Mouse (Mus musculus) hindbrain, embryonic 13.5 days (tissue): ENCODE measurements around the gene Pbx1. TPM values are rescaled to one million over a fixed set of nuclear protein-coding genes. Genes with fewer than 3 reads are reported as not detected.

Experiments used
- ATAC-seq: fragments of 200-750 bp; cut with Nextera tagmentation; 2 replicates; pipeline ENCODE4 v1.8.0; 2017; ENCODE audit warnings: moderate TSS enrichment; ENCODE audit not compliant: low FRiP score
- H3K27ac ChIP-seq: fragments of 300-500 bp; sonication (generic); 2 replicates; pipeline ENCODE4 v1.5.1; 2015; ENCODE audit warnings: inconsistent platforms, mild to moderate bottlenecking, moderate library complexity
- H3K27me3 ChIP-seq: fragments of 300-500 bp; sonication (generic); 2 replicates; pipeline ENCODE4 v1.6.1; 2015; ENCODE audit warnings: mild to moderate bottlenecking, inconsistent platforms
- H3K36me3 ChIP-seq: fragments of 300-500 bp; sonication (generic); 2 replicates; pipeline ENCODE4 v1.6.1; 2015; ENCODE audit warnings: mild to moderate bottlenecking, inconsistent platforms
- H3K4me1 ChIP-seq: fragments of 300-500 bp; sonication (generic); replicated peaks from 2 replicates; pipeline ENCODE4 v1.6.1; 2015; ENCODE audit warnings: inconsistent platforms
- H3K4me2 ChIP-seq: fragments of 300-500 bp; sonication (generic); 2 replicates; pipeline ENCODE4 v1.6.1; 2015; ENCODE audit warnings: inconsistent platforms, mild to moderate bottlenecking, moderate library complexity
- H3K4me3 ChIP-seq: fragments of 300-500 bp; sonication (generic); 2 replicates; pipeline ENCODE4 v1.5.1; 2015; ENCODE audit warnings: mild to moderate bottlenecking, inconsistent platforms
- H3K9ac ChIP-seq: fragments of 300-500 bp; sonication (generic); 2 replicates; pipeline ENCODE4 v1.6.1; 2015; ENCODE audit warnings: mild to moderate bottlenecking, inconsistent platforms
- H3K9me3 ChIP-seq: fragments of 300-500 bp; sonication (generic); 2 replicates; pipeline ENCODE4 v1.6.1; 2016; ENCODE audit warnings: inconsistent platforms
- WGBS: fragments of 180-500 bp; shearing (Covaris S2); methylation state at CpG from one replicate; pipeline ENCODE4 v1.1.7; 2015; 5-methylcytosine and 5-hydroxymethylcytosine counted together
- polyA plus RNA-seq: library from polyadenylated mRNA; unstranded; fragments of >200 nt; fragmentation: Nextera tagmentation; extraction: Ambion mirVana; gene quantifications from 2 replicates; pipeline ENCODE4 v1.2.1, GENCODE M21; 2015

Gene Pbx1
- polyA plus RNA-seq, 1 experiment from 2014 or later = 53.6 TPM

DNA sequence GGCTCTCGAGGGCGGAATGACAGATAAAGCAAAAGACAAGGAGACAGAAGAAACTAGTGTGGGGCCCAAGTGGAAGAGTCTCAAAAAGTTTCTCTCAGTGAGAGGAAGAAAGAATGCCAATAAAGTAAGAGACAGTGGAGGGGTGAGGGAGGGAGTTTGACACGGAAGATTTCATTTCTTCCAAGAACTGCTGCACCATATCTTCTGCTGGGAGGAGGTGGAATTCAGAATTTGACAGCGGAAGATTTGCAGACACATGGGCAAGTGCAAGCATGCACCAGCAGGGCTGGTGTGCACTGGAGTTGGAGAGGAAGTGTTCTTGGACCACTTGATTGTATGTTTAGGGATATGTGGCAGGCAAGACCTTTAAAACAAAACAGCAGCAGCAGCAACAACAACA lies 163.8 kb downstream of the Pbx1 start:
- H3K9ac ChIP-seq = no peak overlapping the region
- H3K27ac ChIP-seq = no peak overlapping the region
- no peaks in the 10 kb centered on the region for H3K27me3 ChIP-seq
- no peak overlapping the region for H3K4me3 ChIP-seq
- 88% methylated on average over 4 of the region's 4 CpGs for WGBS
- H3K4me2 ChIP-seq = no peak overlapping the region
- peaks cover 49% of the 10 kb centered on the region for H3K4me1 ChIP-seq
- ATAC-seq = no peak
- no peaks in the 10 kb centered on the region for H3K9me3 ChIP-seq
- H3K36me3 ChIP-seq = no peaks in the 10 kb centered on the region

DNA sequence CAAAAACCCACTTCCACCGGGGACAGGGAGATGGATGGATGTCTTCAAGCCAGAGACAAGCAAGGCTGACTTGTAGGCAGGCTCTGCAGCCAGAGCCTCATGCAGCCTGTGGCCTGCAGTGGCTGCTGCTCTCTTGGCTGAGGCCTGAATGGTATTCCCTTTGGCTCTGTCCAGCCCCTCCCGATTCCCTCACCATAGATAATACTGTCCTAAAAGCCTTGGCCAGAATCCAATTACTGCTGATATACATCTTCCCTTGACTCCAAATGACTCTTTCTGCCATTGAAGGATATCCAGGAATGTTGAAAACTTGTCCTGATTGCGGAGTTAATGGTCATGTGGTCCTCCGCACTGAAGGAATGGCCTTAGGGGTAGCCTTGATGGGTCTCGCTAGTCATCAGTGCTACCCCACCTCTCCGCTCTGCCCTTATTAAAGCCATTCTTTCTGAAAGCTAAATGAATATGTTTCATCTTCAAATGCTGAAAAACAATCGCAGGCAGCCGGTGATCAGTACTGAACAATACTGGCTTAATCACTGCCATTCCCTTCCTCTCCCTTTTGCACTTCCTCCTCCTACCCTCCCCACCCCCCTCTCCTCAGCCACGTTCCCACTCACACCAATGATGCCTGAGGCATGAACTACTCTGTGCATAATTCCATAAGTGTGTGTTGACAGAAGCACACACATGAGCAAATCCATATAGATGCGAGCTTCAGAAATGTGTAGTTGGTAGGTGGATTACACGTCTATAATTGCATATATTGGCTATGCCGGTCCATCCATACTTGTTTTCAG lies 166.3 kb downstream of the Pbx1 start:
- peak; percentile 47; the same call in 1 of the 2 replicates for ATAC-seq
- no peak overlapping the region for H3K4me2 ChIP-seq
- peak overlapping the region; percentile 19 for H3K27ac ChIP-seq
- H3K27me3 ChIP-seq = no peaks in the 10 kb centered on the region
- WGBS = 67% methylated on average over 12 of the region's 12 CpGs
- no peaks in the 10 kb centered on the region for H3K9me3 ChIP-seq
- H3K4me3 ChIP-seq = no peak overlapping the region
- H3K4me1 ChIP-seq = peaks cover 54% of the 10 kb centered on the region
- H3K9ac ChIP-seq = no peak overlapping the region
- H3K36me3 ChIP-seq = no peaks in the 10 kb centered on the region

DNA sequence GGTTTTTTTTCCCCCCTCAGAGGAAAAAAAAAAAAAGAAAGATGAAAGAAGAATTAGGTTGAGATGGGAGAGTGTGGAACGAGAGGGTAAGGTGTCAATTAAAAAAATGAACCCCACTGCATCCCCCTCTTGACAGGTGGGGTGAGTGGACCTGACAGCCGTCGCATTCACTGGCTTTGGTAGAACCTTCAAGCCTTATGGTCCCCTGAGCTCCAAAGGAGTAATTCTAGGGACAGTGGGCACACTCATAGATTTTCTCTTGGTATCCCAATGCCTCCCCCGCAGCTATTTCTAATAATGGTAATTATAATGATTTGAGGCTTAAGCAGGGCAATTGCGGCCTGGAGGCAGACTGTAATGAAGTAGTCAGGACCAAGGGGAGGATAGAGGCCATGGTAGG lies 167.0 kb downstream of the Pbx1 start:
- Histone ChIP-seq H3K4me3 (no peak overlapping the region), H3K27ac (peak overlapping the region; percentile 19; the same call in 1 of the 2 replicates), H3K27me3 (no peaks in the 10 kb centered on the region), H3K4me2 (no peak overlapping the region), H3K36me3 (no peaks in the 10 kb centered on the region), H3K9me3 (no peaks in the 10 kb centered on the region), H3K4me1 (peaks cover 57% of the 10 kb centered on the region), H3K9ac (no peak overlapping the region)
- ATAC-seq = no peak
- 73% methylated on average over 5 of the region's 5 CpGs for WGBS

DNA sequence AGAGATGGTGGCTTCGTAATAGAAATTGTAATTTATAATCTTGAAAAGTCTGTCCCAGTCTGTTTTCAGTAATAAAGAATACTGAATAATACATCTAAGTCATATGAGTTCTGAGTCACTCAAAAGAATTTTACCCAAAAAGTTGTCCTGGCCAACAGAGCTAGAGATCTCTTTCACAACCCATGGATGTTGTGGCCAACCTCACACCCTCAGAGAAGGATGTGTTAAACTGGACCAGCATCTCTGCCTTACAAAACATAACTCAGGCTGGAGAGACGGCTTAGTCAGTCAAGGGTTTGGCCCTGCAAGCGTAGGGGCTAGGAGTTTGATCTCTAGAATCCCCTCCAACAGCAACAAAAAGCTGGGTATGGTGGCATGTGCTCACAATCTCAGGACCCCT lies 171.7 kb downstream of the Pbx1 start:
- no peak overlapping the region for H3K9ac ChIP-seq
- H3K4me2 ChIP-seq = no peak overlapping the region
- H3K4me3 ChIP-seq = no peak overlapping the region
- peaks cover 38% of the 10 kb centered on the region for H3K4me1 ChIP-seq
- ATAC-seq = no peak
- no peak overlapping the region for H3K27ac ChIP-seq
- H3K27me3 ChIP-seq = no peaks in the 10 kb centered on the region
- H3K36me3 ChIP-seq = no peaks in the 10 kb centered on the region
- H3K9me3 ChIP-seq = no peaks in the 10 kb centered on the region
- 84% methylated on average over 3 of the region's 3 CpGs for WGBS

DNA sequence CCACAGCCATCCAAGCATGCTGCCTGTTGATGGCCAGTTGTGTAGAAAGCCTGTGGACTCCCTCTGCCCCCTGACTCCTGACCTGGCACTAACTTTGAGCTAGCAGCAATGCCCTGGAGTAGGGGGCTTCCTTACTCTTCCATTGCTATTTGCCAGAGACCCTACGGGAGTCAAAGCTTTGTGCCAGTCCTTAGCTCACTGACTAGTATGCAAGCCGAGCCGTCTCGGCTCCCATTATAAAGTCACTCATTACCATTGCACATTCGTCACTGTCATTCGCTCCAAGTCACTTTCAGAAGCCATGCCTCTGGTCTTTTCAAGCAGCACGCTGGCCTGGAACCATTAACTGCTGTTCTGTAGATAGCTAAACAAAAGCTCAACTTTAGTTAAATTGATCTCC lies 173.2 kb downstream of the Pbx1 start:
- H3K4me1 ChIP-seq = peaks cover 26% of the 10 kb centered on the region
- no peaks in the 10 kb centered on the region for H3K36me3 ChIP-seq
- H3K27ac ChIP-seq = no peak overlapping the region; the same call in 1 of the 2 replicates
- ATAC-seq = peak; percentile 70
- H3K4me3 ChIP-seq = no peak overlapping the region
- no peaks in the 10 kb centered on the region for H3K9me3 ChIP-seq
- H3K4me2 ChIP-seq = no peak overlapping the region
- no peak overlapping the region for H3K9ac ChIP-seq
- no peaks in the 10 kb centered on the region for H3K27me3 ChIP-seq
- 16% methylated on average over 7 of the region's 7 CpGs for WGBS

DNA sequence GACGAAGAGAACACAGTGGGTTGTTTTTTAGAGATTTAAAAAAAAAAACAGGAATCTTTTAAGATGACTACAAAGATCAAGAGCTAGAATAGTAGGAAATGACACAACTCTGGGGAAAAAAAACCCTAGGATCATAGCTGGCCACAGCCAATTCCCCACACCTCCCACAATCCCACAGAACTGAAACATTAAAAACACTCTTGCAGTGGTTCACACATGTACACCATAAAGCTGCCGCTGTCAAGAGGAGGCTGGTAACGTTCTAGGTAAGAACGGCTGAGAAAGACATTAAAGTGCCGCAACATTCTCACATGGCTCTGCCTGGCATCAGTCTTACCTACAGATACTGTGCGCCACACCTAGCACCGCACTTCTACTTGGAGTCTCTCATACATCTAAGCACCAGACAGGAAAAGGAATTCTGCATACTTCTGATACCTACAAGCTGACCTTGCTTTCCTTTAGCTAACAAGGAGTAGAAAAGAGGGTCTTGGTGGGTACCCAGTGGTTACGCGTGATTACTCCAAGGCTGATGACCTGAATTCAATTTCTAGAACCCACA lies 176.6 kb downstream of the Pbx1 start:
- WGBS = 97% methylated on average over 9 of the region's 9 CpGs
- Histone ChIP-seq H3K9ac (no peak overlapping the region), H3K4me3 (no peak overlapping the region), H3K36me3 (no peaks in the 10 kb centered on the region), H3K27ac (no peak overlapping the region), H3K4me2 (no peak overlapping the region), H3K9me3 (no peaks in the 10 kb centered on the region), H3K4me1 (peaks cover 17% of the 10 kb centered on the region), H3K27me3 (no peaks in the 10 kb centered on the region)
- no peak for ATAC-seq

DNA sequence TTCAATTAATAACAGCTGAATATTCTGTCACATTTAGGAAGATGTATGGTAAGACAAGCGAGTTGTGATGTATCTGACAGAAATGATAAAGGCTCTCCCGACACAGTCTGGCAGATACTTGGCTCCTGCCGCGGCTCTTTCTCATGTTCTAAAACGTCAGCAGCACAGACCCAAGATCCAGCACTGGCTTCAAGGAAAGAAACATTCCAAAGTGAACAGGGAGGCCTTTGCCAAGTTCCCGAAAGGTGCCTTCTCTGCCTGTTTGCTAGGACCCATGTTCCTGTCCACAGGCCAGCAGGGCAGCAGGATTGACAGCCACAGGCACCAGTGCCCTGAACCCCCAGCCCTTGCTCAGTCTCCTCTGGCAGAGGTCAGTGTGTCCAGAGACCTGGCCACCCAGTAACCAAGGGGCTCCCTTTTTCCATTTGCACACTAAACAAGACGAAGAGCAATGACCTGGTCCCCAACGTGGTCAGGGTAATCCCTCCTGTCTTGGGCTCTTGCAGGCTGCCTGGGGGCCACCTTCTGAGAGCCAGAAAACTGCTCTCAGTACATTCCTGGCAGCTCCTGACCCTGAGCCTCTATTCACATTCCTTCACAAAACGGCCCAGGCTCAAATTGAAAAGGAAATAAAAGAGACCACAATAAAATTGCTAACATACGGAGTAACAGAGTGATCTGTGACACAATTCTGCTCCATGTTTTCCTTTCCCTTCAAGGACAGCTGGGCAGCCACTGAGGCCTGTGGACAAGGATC lies 184.9 kb downstream of the Pbx1 start:
- Histone ChIP-seq H3K9me3 (no peaks in the 10 kb centered on the region), H3K9ac (0 out of 2 replicates have a peak overlapping the region, but pooled peaks have one; percentile 5), H3K27me3 (no peaks in the 10 kb centered on the region), H3K4me1 (peaks cover 61% of the 10 kb centered on the region), H3K4me3 (no peak overlapping the region), H3K27ac (peak overlapping the region; percentile 52), H3K4me2 (no peak overlapping the region), H3K36me3 (no peaks in the 10 kb centered on the region)
- ATAC-seq = no peak
- WGBS = 45% methylated on average over 10 of the region's 10 CpGs

DNA sequence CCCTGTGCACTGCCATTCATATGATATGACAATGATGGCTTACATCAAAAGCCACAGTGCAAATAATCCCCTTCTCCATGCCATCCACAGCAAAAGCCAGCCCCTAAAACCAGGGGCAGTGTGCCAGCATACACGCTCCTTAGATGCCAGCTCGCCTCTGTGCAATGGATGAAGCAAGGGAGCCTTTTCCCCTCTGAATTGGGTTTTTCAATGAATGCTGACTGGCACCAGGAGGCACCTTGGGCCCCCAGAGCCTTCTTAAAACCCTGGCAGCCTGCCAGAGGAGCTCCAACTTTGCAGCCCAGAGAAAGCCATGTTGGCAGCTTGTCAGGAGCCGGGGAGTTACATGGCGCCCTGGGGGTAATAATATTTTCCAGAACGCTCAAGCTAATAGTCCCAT lies 186.5 kb downstream of the Pbx1 start:
- Histone ChIP-seq H3K27me3 (no peaks in the 10 kb centered on the region), H3K9me3 (no peaks in the 10 kb centered on the region), H3K4me1 (peaks cover 77% of the 10 kb centered on the region), H3K4me3 (no peak overlapping the region), H3K27ac (peak overlapping the region; percentile 67), H3K9ac (no peak overlapping the region; the same call in 1 of the 2 replicates), H3K4me2 (no peak overlapping the region), H3K36me3 (no peaks in the 10 kb centered on the region)
- WGBS = 27% methylated on average over 5 of the region's 5 CpGs
- peak; percentile 53 for ATAC-seq

DNA sequence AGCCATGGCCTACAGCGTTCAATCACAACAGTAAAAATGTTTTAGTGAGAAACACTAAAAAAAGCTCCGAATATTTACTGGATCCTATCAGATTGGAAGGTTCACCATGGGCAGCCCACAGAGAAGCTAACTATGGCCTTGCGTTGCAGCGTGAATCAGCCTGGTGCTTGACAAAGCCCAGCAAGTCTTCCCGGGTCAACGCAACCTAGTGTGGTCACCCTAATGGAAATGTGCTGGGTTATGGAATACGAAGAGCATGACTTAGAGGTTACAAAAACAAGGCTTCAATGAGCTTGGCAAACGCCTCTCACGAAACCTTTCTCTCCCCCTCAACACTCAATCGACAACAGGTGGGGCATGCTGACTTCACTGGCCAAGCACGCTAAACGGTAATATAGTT lies 188.3 kb downstream of the Pbx1 start:
- ATAC-seq = no peak
- Histone ChIP-seq H3K36me3 (no peaks in the 10 kb centered on the region), H3K27ac (no peak overlapping the region), H3K9me3 (no peaks in the 10 kb centered on the region), H3K4me2 (no peak overlapping the region), H3K9ac (no peak overlapping the region), H3K4me3 (no peak overlapping the region), H3K4me1 (peaks cover 89% of the 10 kb centered on the region), H3K27me3 (no peaks in the 10 kb centered on the region)
- WGBS = 89% methylated on average over 12 of the region's 12 CpGs

DNA sequence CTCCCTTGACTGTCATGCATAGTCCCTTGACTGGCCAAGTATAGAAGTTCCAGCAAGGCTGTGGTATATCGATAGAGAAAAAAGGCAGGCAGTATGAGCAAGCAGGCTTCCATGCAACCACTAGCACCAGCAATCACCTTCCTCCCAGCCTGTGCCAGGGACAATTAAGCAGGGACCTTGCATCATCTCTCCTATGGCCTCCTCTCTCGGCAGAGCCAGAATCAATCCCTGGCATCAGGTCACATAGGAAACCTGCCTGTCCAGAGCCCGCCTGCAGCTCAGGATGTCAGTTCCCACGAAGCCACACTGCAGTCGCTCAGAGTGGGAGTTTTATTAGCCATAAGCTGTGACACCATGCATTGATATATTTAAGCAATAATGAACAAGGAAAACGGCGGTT lies 189.0 kb downstream of the Pbx1 start:
- Histone ChIP-seq H3K36me3 (no peaks in the 10 kb centered on the region), H3K27ac (peak overlapping the region; percentile 10; the same call in 1 of the 2 replicates), H3K27me3 (no peaks in the 10 kb centered on the region), H3K4me2 (no peak overlapping the region), H3K9me3 (no peaks in the 10 kb centered on the region), H3K4me3 (no peak overlapping the region), H3K4me1 (peaks cover 89% of the 10 kb centered on the region), H3K9ac (no peak overlapping the region)
- ATAC-seq = no peak
- WGBS = 81% methylated on average over 7 of the region's 7 CpGs

DNA sequence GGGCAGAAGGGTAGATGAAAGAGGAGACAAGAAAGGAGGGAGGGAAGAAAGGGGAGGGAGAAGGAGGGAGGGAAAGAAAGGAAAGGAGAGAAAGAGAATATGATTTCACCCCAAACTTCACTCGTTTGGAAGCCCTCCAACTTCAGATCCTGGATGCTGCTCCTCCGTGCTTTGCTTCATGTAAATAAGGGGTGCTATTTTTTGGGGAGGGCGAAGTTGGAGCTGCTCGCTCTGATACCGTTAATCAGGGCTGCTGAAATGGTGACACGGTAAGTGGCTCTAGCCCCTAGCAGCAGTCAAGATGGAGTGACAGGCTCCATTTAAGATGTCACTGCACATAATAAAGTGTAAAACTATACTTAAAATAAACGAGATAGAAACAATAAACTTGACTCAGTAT lies 190.8 kb downstream of the Pbx1 start:
- Histone ChIP-seq H3K27me3 (no peaks in the 10 kb centered on the region), H3K4me3 (no peak overlapping the region), H3K36me3 (no peaks in the 10 kb centered on the region), H3K4me2 (no peak overlapping the region), H3K4me1 (peaks cover 79% of the 10 kb centered on the region), H3K9ac (peak overlapping the region; percentile 10; the same call in 1 of the 2 replicates), H3K27ac (peak overlapping the region; percentile 58; the same call in 1 of the 2 replicates), H3K9me3 (no peaks in the 10 kb centered on the region)
- no peak for ATAC-seq
- 11% methylated on average over 7 of the region's 7 CpGs for WGBS

DNA sequence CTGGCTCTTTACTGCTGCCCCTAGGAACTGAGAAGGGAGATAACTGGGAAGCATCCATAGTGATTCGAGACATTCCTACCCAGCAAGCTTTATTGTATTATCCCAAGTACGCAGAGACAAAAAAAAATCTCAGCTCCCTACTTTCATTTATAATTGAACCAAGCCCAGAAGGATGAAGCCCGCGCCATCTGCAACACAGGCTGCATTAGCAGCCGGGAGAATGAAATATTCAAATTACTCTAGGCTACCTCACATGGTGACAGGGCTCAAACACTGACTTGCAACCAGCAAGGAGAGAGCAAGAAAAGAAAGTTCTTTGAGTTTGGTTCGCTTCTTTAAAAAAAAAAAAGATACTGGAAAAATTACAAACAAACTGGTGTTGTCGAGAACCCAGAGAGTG lies 191.2 kb downstream of the Pbx1 start:
- Histone ChIP-seq H3K4me3 (no peak overlapping the region), H3K4me2 (0 out of 2 replicates have a peak overlapping the region, but pooled peaks have one; percentile 6), H3K36me3 (no peaks in the 10 kb centered on the region), H3K27me3 (no peaks in the 10 kb centered on the region), H3K4me1 (peaks cover 79% of the 10 kb centered on the region), H3K9me3 (no peaks in the 10 kb centered on the region), H3K9ac (no peak overlapping the region), H3K27ac (peak overlapping the region; percentile 68)
- no peak for ATAC-seq
- WGBS = 28% methylated on average over 7 of the region's 7 CpGs
